Mouse (Mus musculus) inflammation-experienced regulatory T-cells, adult 16 weeks (primary cell): ENCODE data around the gene Tufm. TPM values are rescaled to one million over a fixed set of nuclear protein-coding genes. Genes with fewer than 3 reads are reported as not detected.

Experiments
- polyA plus RNA-seq: library from polyadenylated mRNA; unstranded; fragments of 100-300 nt; shearing (Covaris generic); gene quantifications from one replicate; pipeline ENCODE4 v1.2.1, GENCODE M21; 2017

Tufm gene
- polyA plus RNA-seq = 130 TPM

DNA sequence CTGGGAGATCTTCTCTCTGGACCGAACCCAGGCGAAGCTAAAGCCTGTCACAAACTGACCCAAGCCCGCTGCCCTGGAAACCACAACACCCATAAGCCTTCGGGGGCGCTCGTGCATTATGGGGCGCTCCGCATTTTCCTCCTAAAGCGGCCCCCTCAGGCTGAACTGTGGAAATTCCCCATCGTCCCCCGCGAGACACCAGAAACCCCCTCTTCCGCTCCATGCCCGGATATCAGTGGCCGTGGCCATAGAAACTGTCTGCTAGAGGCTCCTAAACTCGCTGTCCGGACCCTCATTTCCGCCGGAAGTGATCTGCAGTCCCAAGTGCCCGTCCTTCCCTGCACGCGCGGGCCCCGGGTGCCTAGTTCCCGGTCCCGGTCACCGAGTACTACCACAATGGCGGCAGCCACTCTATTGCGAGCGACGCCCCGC lies at the start of gene Tufm:
TSS of gene Tufm (plus strand) at position 310 of the 432 bp plus-strand sequence.

DNA sequence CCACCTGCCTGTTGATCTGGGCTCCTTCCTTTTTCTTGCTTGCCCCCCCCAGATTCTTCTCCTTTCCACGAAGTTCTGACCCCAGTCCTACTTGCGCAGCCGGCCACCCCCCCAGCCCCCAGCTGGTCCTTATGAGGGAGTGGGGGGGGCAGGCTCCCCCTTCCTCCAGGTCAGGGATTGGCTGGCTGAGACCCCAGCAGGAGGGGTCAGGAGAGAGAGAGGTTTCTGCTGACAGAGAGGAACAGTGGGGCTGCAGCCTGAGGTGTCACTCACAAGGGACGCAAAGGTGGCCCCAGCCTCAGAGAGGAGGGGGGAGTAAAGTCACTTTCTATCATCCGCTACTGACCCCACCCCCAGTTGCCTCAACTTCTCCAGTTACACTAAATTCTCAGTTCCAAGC lies 24.2 kb upstream of the Tufm start, which contains the start of gene Atp2a1:
TSS of gene Atp2a1 (minus strand) at position 105 of the 400 bp plus-strand sequence.

DNA sequence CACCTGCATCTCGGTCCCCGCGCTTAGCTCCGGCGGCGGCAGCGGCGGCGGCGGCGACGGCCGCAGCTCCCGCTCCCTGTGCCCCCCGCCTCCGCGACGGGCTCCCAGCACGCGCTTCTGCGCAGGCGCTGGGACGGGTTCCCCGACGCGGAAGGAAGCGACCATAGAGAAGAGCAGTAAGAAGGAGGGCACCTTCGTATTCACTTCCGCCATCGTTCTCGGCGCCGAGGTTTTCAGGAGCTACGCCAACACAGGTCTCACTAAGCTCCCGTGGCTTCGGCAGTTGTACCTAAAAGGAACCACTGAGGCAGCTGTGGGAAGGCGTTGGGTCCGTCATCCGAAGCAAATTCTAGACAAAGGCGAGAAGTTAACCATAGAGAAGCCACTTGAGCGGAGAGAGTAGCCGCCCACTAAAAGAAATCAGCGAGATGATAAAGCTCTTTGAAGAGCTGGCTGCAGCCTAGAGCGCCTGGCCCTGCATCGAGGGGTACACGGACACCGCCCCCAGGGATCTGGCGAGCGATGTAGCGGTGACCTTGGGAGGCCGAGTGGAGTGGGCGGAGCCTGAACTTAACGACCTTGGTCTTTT lies 12.1 kb upstream of the Tufm start, which contains the start of gene Sh2b1:
TSS of gene Sh2b1 (minus strand) at position 432 of the 589 bp plus-strand sequence.

DNA sequence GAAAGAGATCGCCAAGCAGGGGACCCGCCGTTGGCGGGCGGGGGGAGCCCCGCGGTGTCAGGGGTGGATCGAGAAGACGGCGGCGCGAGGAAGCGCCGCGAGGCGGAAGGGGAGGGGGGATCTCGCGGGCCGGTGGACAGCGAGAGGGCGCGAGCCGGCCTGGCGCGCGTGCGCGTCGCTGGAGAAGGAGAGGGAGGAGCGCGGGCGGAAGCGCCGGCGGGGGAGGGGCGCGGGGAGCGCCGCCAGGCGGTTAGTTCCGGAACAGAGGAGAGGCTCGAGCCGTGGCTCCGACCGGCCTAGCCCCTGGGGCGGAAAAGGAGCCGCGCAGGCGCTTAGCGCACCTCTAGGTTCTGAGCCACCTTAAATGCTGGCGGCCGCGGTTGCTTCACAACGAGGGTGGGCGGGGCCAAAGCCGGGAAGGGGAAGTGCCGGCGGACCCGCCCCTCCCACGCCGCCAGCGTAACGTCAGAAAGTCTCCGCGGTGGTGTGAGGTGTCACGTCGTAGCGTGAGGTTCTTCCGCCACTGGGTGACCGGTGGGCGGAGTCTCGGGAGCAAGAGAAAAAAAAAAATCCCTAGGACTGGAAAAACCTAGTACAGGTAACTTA lies 16.2 kb downstream of the Tufm start, which contains the start of gene Atxn2l:
TSS of gene Atxn2l (minus strand) at position 165 of the 606 bp plus-strand sequence.

Other genes starting within 250 kb of the Tufm start
- gene Sbk1, start 214.7 kb upstream of the Tufm start, polyA plus RNA-seq = 3.7 TPM
- 827 TPM for gene Lat, start 117.8 kb upstream of the Tufm start, polyA plus RNA-seq
- 90.3 TPM for gene Spns1, start 109.9 kb upstream of the Tufm start, polyA plus RNA-seq
- 4.8 TPM for gene Nfatc2ip, start 90.6 kb upstream of the Tufm start, polyA plus RNA-seq
- 5.3 TPM for gene Cd19, start 72.5 kb upstream of the Tufm start, polyA plus RNA-seq
- 70.8 TPM for gene Rabep2, start 58.6 kb upstream of the Tufm start, polyA plus RNA-seq
- gene Atp2a1, start 24.3 kb upstream of the Tufm start, polyA plus RNA-seq = 0.24 TPM
- 43.4 TPM for gene Sh2b1, start 11.9 kb upstream of the Tufm start, polyA plus RNA-seq
- 36.5 TPM for gene Atxn2l, start 16.1 kb downstream of the Tufm start, polyA plus RNA-seq
- gene Eif3c, start 79.0 kb downstream of the Tufm start, polyA plus RNA-seq = 223 TPM
- gene Apobr, start 97.6 kb downstream of the Tufm start, polyA plus RNA-seq = 3.6 TPM
- 123 TPM for gene Cln3, start 98.5 kb downstream of the Tufm start, polyA plus RNA-seq
- gene Il27, start 107.6 kb downstream of the Tufm start, polyA plus RNA-seq = not detected
- gene Nupr1, start 143.5 kb downstream of the Tufm start, polyA plus RNA-seq = not detected
- gene Sgf29, start 161.9 kb downstream of the Tufm start, polyA plus RNA-seq = 107 TPM
- gene Sult1a1, start 189.1 kb downstream of the Tufm start, polyA plus RNA-seq = 1.3 TPM
- gene Bola2, start 208.0 kb downstream of the Tufm start, polyA plus RNA-seq = 125 TPM
- 10.3 TPM for gene Slx1b, start 208.4 kb downstream of the Tufm start, polyA plus RNA-seq
- gene Coro1a, start 220.4 kb downstream of the Tufm start, polyA plus RNA-seq = 3,429 TPM